Mouse (Mus musculus) right cerebral cortex, adult 2 months (tissue): ENCODE measurements around the gene Lamp1.

Experiments used
- DNase-seq, 2 experiments: peaks; one replicate each; pipeline ENCODE4 v3.0.0; 2021 to 2022; ENCODE audit warnings: low spot score in 2 of 2

Lamp1 gene

DNA sequence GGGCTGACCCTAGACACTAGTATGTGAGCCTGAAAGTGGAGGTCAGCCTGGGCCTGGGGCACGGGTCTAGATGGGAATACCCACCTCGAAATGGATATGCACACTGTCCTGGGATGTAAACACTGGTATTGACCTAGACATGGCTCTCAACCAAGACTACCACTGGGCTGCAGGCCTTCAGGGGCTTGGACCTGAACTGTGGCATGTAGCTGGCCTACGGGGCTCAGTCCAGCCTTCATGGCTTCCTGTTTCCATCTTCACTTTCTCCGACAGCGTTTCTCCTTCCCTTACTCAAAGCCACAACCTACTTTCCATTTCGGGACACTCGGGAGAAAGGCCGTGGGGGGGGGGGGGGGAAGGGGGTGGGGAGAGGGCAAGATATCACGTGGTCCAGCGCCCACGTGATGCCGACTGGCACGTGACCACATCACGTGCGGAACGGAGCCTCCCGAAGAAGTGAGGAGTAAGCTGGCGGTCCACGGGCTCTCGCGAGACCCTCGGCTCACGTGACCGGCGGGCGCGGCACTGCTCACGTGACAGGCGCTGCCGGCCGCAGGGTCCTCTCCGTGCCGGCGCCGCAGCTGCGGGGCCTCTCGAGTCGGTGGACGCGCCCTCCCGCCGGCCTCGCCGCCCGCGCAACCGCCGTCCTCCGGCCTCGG lies at the start of gene Lamp1:
Gene Lamp1, plus strand, starts transcription at position 444 of the 659 bp plus-strand sequence.
- peak; percentile 98 to 99 for DNase-seq

- no peak for DNase-seq
Measured at GRCm38 (mm10) chr8:13109416-13109960, 49.5 kb upstream of the Lamp1 start.

DNA sequence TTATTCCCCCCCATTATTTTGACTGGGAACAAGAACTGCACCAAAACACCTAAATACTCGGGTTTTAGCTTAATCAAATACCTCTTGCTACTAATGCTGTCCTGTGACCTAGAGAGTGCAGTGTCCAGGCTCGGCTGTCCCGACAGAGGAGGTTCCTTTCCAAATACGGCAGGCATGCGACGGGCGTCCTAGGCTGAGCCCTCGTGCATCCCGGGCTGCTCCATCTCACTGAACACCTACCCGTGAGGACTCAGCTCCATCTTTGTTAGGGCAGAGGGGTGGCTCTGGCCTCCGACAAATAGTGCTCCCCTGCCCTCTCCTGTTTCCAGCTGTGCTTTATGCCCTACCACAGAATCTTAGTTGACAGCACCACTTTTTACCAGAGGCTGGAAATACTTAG lies 47.0 kb upstream of the Lamp1 start:
- no peak for DNase-seq

GRCm38 (mm10) chr8:13113232-13113631 lies 45.7 kb upstream of the Lamp1 start:
- DNase-seq: no peak

- no peak for DNase-seq
Measured at GRCm38 (mm10) chr8:13117096-13117495, 41.9 kb upstream of the Lamp1 start.

GRCm38 (mm10) chr8:13118516-13118915 lies 40.4 kb upstream of the Lamp1 start:
- DNase-seq: no peak

- DNase-seq: no peak
Measured at GRCm38 (mm10) chr8:13120882-13121665, 37.9 kb upstream of the Lamp1 start.

DNA sequence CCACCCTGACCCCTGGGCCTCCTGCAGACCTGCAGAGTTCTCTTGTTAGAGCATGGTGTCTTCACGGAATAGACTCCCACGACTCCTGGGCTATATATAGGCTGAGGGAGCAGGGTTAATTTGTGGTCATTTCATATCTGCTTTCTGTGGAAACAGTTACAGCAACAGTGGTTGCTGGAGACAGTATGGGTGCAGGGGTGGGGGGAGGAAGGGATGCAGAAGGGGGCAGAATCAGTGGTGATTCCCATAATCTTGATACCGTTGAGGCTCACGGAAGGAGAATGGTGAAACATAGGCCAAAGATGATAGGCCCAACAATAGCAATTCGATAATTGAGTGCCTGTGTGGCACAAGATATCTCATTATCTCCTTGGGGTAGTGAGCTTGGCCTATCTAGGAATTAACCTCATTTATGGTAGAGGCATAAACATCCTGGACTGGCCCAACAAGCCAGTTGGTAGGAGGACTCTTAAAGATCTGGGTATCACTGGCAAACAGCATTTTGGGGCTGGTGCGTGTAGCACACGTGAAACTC lies 36.0 kb upstream of the Lamp1 start:
- DNase-seq: no peak

- no peak for DNase-seq
Measured at GRCm38 (mm10) chr8:13124897-13125296, 34.1 kb upstream of the Lamp1 start.

- DNase-seq: peak; percentile 66 to 68
Measured at GRCm38 (mm10) chr8:13132220-13132619, 26.7 kb upstream of the Lamp1 start.

- DNase-seq: no peak
Measured at GRCm38 (mm10) chr8:13139641-13140182, 19.2 kb upstream of the Lamp1 start.

- DNase-seq: no peak
Measured at GRCm38 (mm10) chr8:13141681-13142080, 17.3 kb upstream of the Lamp1 start.

DNA sequence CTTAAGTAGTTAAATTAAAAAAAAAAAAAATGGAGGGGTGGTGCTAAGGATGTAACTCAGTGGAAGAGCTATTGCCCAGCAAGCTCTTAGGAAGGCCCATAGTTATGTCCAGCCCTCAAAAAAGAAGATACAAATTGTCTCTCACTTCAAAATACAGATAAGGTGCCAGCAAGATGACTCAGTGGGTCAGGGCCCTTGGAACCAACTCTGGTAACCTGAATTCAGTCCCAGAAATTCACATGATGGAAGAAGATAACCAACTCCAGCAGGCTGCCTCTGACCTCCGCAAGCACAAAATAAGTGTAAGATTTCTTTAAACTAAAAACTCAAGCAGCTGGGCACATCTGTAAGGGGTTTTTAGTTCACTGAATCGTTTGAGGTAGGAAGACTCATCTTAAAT lies 10.5 kb upstream of the Lamp1 start:
- DNase-seq: no peak

DNA sequence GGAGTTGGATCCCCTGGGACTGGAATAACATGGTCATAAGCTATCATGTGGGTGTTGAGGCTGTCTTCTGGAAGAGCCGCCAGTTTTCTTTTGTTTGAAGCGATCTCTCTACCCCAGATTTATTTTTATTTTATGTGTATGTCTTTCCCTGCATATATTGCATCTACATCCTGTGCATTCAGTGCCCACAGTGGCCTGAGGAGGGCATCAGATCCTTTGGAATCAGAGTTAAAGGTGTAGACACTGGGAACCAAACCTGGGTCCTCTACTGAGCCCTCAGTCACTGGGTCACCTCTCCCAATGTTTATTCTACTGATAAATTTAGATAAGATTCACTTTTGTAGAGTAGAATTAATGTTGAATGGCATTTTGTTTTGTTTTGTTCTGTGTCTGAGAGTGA lies 9.7 kb upstream of the Lamp1 start:
- no peak for DNase-seq

DNA sequence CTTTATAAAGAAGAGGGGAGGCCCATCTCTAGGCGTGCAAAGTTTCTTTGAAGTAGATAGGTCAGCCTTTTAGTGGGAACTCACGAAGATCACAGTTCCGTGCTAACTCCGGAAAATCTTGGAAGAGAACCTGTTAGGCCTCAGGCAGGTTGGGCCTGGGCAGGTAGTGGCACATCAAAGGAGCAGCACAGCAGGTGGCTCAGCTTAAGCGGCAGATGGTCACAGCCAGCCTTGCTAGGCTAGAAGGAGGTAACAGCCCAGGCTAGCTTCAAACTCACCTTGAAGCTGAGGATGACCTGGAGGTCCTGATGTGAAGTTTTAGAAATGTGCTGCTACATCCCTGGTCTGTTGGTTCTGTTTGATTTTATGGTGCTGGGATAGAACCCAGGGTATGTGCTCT lies 9.1 kb upstream of the Lamp1 start:
- DNase-seq: no peak

GRCm38 (mm10) chr8:13150929-13151328 lies 8.0 kb upstream of the Lamp1 start:
- no peak for DNase-seq

DNA sequence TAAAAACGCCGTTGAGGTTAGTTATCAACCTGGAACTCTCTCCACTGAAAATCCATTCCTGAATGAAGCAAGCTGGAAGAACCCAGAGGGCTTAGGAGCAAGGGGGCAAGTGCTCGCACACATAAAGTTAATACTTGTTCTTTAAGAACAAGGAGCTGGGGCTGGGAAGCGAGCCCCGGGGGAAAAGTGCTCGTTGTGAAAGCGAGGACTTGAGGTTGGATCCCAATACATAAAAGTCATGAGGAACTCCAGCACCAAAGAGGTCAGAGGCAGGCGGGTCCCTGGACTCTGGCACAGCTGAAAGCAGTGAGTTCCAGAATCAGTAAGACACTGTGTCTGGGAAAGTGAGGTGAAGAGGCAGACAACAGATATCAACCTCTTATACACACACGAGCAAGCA lies 4.9 kb upstream of the Lamp1 start:
- DNase-seq: no peak

DNA sequence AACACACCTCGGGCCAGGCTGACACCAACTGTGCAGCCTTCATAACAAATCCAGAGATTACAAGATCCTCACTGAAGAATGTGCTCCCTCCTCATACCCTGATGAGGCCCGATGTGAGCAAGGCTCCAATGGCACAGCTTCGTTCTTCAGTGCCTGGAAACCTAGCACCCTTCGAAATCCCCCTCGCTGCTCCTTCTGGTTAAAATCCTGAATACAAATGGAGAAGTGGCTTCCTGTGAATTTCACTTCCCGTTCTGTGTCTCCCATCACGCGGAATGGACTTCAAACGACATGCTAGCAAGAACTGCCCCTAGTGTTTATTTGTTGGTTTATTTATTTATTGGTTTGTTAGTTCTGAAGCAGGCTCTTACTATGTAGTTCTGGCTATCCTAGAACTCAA lies 3.6 kb upstream of the Lamp1 start:
- DNase-seq: no peak

GRCm38 (mm10) chr8:13156327-13157097 lies 2.4 kb upstream of the Lamp1 start:
- DNase-seq: peak; percentile 24 to 42

DNA sequence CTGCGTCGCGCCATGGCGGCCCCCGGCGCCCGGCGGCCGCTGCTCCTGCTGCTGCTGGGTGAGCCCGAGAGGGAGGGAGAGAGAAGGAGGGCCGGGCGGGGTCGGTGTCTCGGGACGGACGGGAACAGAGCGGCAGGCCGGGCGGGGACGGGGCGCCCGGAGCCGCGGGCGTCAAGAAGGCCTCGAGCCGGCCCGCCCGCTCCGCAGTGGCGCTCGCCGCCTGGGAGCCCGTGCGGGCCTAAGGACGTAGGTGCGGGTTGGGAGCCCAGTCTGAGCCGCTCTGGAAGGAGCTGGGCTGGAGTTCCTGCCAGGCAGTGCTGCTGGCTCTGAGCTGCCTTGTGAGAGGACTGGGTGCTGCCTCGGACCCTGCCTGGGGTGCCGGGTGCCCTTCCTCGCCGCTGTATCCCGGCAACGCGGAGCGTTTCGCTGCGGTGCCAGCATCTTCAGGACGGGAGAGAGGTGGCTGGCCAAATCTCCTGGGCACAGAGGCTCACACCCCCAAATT lies 468 bp downstream of the Lamp1 start:
- no peak for DNase-seq

GRCm38 (mm10) chr8:13160691-13161090 lies 1.7 kb downstream of the Lamp1 start:
- DNase-seq: no peak

DNA sequence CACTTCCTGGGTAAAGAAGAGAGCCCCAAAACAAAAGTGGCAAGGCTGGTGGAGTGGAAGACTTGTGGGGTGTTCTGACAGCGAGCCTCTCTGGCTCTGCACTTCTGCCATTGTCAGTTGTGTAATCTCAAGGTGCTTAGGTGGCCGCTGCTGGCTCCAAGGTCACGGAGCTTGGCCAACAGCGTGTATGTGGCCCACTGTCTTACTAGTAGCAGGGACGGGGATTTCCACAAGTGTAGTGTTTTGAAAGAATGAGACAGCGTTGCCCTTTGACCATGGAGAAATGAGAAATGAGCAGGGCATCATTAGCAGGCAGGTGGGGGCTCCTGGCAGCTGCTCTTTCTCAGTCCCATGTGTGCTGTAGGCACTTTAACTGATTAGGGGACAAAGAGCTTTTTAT lies 3.1 kb downstream of the Lamp1 start:
- DNase-seq: no peak
